Mouse (Mus musculus) bone marrow macrophage, adult 2 months (primary cell): ENCODE data around the gene Urm1.

ENCODE experiments used
- CTCF ChIP-seq: IDR thresholded peaks from 2 replicates; pipeline ENCODE4 v1.5.1; 2012; ENCODE audit warnings: low read depth, mild to moderate bottlenecking, low read length, moderate library complexity
- POLR2A ChIP-seq: IDR thresholded peaks from 2 replicates; pipeline ENCODE4 v1.6.1; 2012; ENCODE audit warnings: mild to moderate bottlenecking, low read depth, low read length, borderline replicate concordance

- TF ChIP-seq CTCF (no peak), POLR2A (no peak)
Measured at GRCm38 (mm10) chr2:29857967-29858366, 38.1 kb downstream of the Urm1 start.
